Mouse (Mus musculus) lung, embryonic 16.5 days (tissue): ENCODE data around the gene Rad51b. TPM values are rescaled to one million over a fixed set of nuclear protein-coding genes. Genes with fewer than 3 reads are reported as not detected.

Experiments used
- ATAC-seq: fragments of 200-750 bp; cut with Nextera tagmentation; 2 replicates; pipeline ENCODE4 v1.8.0; 2017; ENCODE audit warnings: low read depth, mild to moderate bottlenecking, moderate library complexity
- H3K27ac ChIP-seq: fragments of 300-500 bp; sonication (generic); 2 replicates; pipeline ENCODE4 v1.5.1; 2014; ENCODE audit warnings: mild to moderate bottlenecking, control low read depth, low read length
- H3K27me3 ChIP-seq: fragments of 300-500 bp; sonication (generic); 2 replicates; pipeline ENCODE4 v1.6.1; 2014; ENCODE audit warnings: low read depth, low read length, mixed read lengths; ENCODE audit not compliant: control insufficient read depth, insufficient read depth
- H3K36me3 ChIP-seq: fragments of 300-500 bp; sonication (generic); 2 replicates; pipeline ENCODE4 v1.6.1; 2014; ENCODE audit warnings: low read length; ENCODE audit not compliant: control insufficient read depth, insufficient read depth
- H3K4me1 ChIP-seq: fragments of 300-500 bp; sonication (generic); replicated peaks from 2 replicates; pipeline ENCODE4 v1.6.1; 2014; ENCODE audit warnings: low read length, mixed read lengths; ENCODE audit not compliant: control insufficient read depth, insufficient read depth
- H3K4me2 ChIP-seq: fragments of 300-500 bp; sonication (generic); 2 replicates; pipeline ENCODE4 v1.6.1; 2014; ENCODE audit warnings: low read depth, low read length, control low read depth
- H3K4me3 ChIP-seq: fragments of 300-500 bp; sonication (generic); 2 replicates; pipeline ENCODE4 v1.5.1; 2014; ENCODE audit warnings: mild to moderate bottlenecking, low read length, control low read depth
- H3K9ac ChIP-seq: fragments of 300-500 bp; sonication (generic); 2 replicates; pipeline ENCODE4 v1.6.1; 2014; ENCODE audit warnings: low read length, control low read depth
- H3K9me3 ChIP-seq: fragments of 300-500 bp; sonication (generic); 2 replicates; pipeline ENCODE4 v1.6.1; 2016; ENCODE audit warnings: low read length; ENCODE audit not compliant: control insufficient read depth
- WGBS: fragments of 180-500 bp; shearing (Covaris S2); extraction: QIAGEN DNeasy Blood & Tissue Kit; methylation state at CpG from one replicate; pipeline ENCODE4 v1.1.7; 2014; 5-methylcytosine and 5-hydroxymethylcytosine counted together
- polyA plus RNA-seq: library from polyadenylated mRNA; unstranded; fragments of >200 nt; fragmentation: Nextera tagmentation; extraction: Ambion mirVana; gene quantifications from 2 replicates; pipeline ENCODE4 v1.2.1, GENCODE M21; 2015

The Rad51b gene
- polyA plus RNA-seq, 1 experiment from 2014 or later, result 7.6 TPM

GRCm38 (mm10) chr12:79684338-79684737 is 387.3 kb downstream of the Rad51b start:
- H3K4me2 ChIP-seq, result no peak overlapping the region
- no peaks in the 10 kb centered on the region for H3K27me3 ChIP-seq
- peaks cover 35% of the 10 kb centered on the region for H3K4me1 ChIP-seq
- H3K9me3 ChIP-seq, result no peaks in the 10 kb centered on the region
- no peak for ATAC-seq
- H3K27ac ChIP-seq, result peak overlapping the region; percentile 83
- no peak overlapping the region for H3K9ac ChIP-seq
- WGBS, result 73% methylated on average over 2 of the region's 2 CpGs
- no peak overlapping the region for H3K4me3 ChIP-seq
- no peaks in the 10 kb centered on the region for H3K36me3 ChIP-seq

GRCm38 (mm10) chr12:79686594-79687325 is 389.7 kb downstream of the Rad51b start:
- Histone ChIP-seq H3K27me3 (no peaks in the 10 kb centered on the region), H3K4me3 (no peak overlapping the region), H3K4me2 (no peak overlapping the region), H3K36me3 (no peaks in the 10 kb centered on the region), H3K9ac (0 out of 2 replicates have a peak overlapping the region, but pooled peaks have one; percentile 14), H3K27ac (no peak overlapping the region), H3K4me1 (peaks cover 25% of the 10 kb centered on the region), H3K9me3 (no peaks in the 10 kb centered on the region)
- 82% methylated on average over 9 of the region's 9 CpGs for WGBS
- no peak for ATAC-seq

- Histone ChIP-seq H3K27ac (0 out of 2 replicates have a peak overlapping the region, but pooled peaks have one; percentile 20), H3K27me3 (no peaks in the 10 kb centered on the region), H3K4me3 (no peak overlapping the region), H3K36me3 (no peaks in the 10 kb centered on the region), H3K9me3 (no peaks in the 10 kb centered on the region), H3K4me1 (peaks cover 24% of the 10 kb centered on the region), H3K4me2 (no peak overlapping the region), H3K9ac (no peak overlapping the region)
- WGBS, result 34% methylated on average over 7 of the region's 7 CpGs
- peak; percentile 32; the same call in 1 of the 2 replicates for ATAC-seq
Measured at GRCm38 (mm10) chr12:79687683-79688386, 390.8 kb downstream of the Rad51b start.

GRCm38 (mm10) chr12:79689299-79689698 is 392.2 kb downstream of the Rad51b start:
- no peaks in the 10 kb centered on the region for H3K36me3 ChIP-seq
- no peak overlapping the region for H3K4me3 ChIP-seq
- 77% methylated on average over 8 of the region's 8 CpGs for WGBS
- no peak overlapping the region for H3K27ac ChIP-seq
- no peaks in the 10 kb centered on the region for H3K9me3 ChIP-seq
- H3K4me1 ChIP-seq, result peaks cover 11% of the 10 kb centered on the region
- no peaks in the 10 kb centered on the region for H3K27me3 ChIP-seq
- no peak overlapping the region for H3K4me2 ChIP-seq
- no peak for ATAC-seq
- H3K9ac ChIP-seq, result no peak overlapping the region

- 66% methylated on average over 14 of the region's 14 CpGs for WGBS
- H3K36me3 ChIP-seq, result no peaks in the 10 kb centered on the region
- H3K9ac ChIP-seq, result no peak overlapping the region
- H3K27me3 ChIP-seq, result no peaks in the 10 kb centered on the region
- no peak overlapping the region for H3K4me2 ChIP-seq
- H3K4me1 ChIP-seq, result peaks cover 9% of the 10 kb centered on the region
- no peak overlapping the region for H3K4me3 ChIP-seq
- no peaks in the 10 kb centered on the region for H3K9me3 ChIP-seq
- no peak overlapping the region for H3K27ac ChIP-seq
- ATAC-seq, result no peak
Measured at GRCm38 (mm10) chr12:79691929-79692862, 395.1 kb downstream of the Rad51b start.

- Histone ChIP-seq H3K9me3 (no peaks in the 10 kb centered on the region), H3K27me3 (no peaks in the 10 kb centered on the region), H3K4me2 (no peak overlapping the region), H3K27ac (no peak overlapping the region), H3K4me3 (no peak overlapping the region), H3K4me1 (peaks cover 3% of the 10 kb centered on the region; the same call in 1 of the 2 replicates), H3K9ac (no peak overlapping the region), H3K36me3 (no peaks in the 10 kb centered on the region)
- no peak for ATAC-seq
- 86% methylated on average over 3 of the region's 3 CpGs for WGBS
Measured at GRCm38 (mm10) chr12:79695832-79696434, 398.9 kb downstream of the Rad51b start.

GRCm38 (mm10) chr12:79703555-79703954 is 406.5 kb downstream of the Rad51b start:
- Histone ChIP-seq H3K4me2 (no peak overlapping the region), H3K9me3 (no peaks in the 10 kb centered on the region), H3K36me3 (no peaks in the 10 kb centered on the region), H3K27me3 (no peaks in the 10 kb centered on the region), H3K4me1 (peaks cover 22% of the 10 kb centered on the region), H3K27ac (no peak overlapping the region), H3K4me3 (no peak overlapping the region), H3K9ac (no peak overlapping the region)
- no peak for ATAC-seq
- 38% methylated on average over 8 of the region's 8 CpGs for WGBS

GRCm38 (mm10) chr12:79705501-79706266 is 408.6 kb downstream of the Rad51b start:
- H3K4me2 ChIP-seq, result no peak overlapping the region
- H3K4me3 ChIP-seq, result no peak overlapping the region
- no peak for ATAC-seq
- 58% methylated on average over 11 of the region's 11 CpGs for WGBS
- no peaks in the 10 kb centered on the region for H3K9me3 ChIP-seq
- H3K27me3 ChIP-seq, result no peaks in the 10 kb centered on the region
- no peaks in the 10 kb centered on the region for H3K36me3 ChIP-seq
- no peak overlapping the region; the same call in 1 of the 2 replicates for H3K27ac ChIP-seq
- H3K9ac ChIP-seq, result no peak overlapping the region
- H3K4me1 ChIP-seq, result peaks cover 27% of the 10 kb centered on the region
